Mouse (Mus musculus): ENCODE measurements at regions not wholly inside any gene's neighbourhood (a gene's known extent, or its start where the extent isn't known, plus 50 kb on each side); places are given as distances from the start of the nearest gene placed in this dataset.

DNA sequence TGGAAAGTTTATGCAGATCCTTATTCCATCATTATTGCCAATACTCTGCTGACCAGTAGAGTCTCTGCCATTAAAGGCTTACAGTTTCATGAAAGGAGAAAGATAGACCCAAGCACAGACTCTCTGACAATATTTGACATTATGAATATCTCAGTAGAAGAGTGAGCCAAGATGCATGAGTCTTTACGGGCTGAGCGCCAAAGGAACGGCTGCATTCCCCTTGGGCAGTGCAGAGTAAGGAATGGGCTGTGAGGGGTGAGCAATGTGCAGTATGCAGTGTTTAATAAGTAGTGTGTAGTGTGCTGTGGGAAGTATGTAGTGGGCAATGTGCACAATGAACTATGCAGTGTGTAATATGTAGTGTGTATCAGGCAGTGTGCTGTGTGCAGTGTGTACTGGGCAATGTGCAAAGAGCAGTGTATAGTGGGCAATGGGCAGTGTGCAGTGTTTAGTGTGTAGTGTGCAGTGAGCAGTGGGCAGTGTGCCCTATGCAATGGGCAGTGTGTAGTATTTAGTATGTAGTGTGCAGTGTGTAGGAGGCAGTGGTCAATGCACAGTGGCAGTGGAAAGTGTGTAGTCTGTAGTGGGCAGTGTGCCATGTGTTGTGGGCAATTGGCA lies 671.8 kb downstream of the 5730522E02Rik start:
- no peak for DNase-seq (ENCODE audit: low spot score)

- no peak for DNase-seq (ENCODE audit: low spot score)
Measured at GRCm38 (mm10) chr11:25536069-25536468, 674.5 kb downstream of the 5730522E02Rik start.

- DNase-seq (ENCODE audit: low spot score): no peak
Measured at GRCm38 (mm10) chr11:25533081-25533480, 677.5 kb downstream of the 5730522E02Rik start.

DNA sequence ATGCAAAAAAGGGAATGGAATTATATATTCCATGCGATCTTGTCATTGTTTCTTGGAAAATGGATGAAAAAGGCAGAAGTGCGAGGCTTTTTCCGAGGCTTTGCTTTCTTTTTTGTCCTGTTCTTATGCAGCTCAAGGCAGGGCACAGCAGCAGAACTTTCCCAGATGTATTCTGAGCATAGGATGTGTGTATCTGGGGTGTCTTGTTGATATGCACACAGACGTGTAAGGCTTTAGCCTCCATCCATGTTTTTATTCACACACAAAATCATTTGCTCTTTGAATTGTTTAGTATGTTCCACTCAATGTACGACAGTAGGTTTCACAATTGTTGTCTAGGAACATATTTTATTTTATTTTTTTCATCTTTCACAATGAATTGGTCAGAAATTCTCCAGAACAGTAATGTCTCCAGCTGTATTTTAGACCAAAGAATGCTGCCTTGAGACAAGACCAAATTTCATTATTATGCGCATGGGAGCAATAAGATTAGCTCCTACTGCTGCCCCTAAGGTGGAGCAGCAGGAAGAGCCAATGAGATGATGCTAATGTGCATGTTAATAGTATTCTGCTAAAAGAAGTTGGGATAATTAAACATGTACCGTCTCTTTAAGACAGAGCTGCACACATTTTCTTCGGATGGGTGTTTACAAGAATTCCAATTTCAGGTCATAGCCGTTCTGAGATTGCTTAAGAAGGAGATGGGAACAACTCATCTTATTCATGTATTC lies 678.7 kb downstream of the 5730522E02Rik start:
- DNase-seq (ENCODE audit: low spot score): no peak

DNA sequence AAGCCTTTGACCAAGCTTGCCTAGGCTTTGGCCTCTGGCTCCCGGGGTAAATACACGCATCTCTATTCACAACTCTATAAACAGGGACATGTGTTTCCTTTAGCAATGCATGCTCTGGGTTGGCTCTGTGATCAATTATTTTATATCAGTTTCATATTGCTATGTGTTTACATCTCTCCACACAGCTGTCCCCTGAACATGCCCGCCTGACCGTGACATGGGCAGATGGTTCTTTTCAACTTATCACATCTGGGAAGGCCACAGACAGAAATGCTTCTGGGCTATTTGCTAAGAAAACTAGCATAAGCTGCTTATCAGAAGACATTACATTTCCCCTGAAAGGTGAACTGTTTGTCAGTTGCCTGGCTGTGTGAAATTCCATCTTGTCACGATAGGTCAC lies 682.5 kb downstream of the 5730522E02Rik start:
- DNase-seq (ENCODE audit: low spot score): no peak

DNA sequence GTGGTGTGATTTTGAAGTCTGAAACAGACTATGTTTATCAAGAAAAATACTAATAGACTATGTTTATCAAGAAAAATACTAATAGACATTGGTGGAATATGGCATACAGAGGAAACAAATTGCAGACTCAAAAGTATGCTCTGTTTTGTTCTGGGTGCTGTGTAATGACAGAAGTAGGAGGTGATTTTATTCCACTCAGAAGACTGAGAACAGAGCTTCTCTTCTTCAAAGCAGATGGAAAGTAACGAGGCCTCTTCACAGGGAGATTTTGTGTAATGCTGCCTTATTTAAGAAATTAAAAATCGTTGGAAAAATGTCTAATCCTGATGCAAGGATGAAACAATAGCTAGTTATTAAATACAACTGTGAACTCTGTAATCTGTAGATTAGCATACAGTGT lies 691.7 kb downstream of the 5730522E02Rik start:
- no peak for DNase-seq (ENCODE audit: low spot score)

- no peak for DNase-seq (ENCODE audit: low spot score)
Measured at GRCm38 (mm10) chr11:25518131-25518530, 692.4 kb downstream of the 5730522E02Rik start.

DNA sequence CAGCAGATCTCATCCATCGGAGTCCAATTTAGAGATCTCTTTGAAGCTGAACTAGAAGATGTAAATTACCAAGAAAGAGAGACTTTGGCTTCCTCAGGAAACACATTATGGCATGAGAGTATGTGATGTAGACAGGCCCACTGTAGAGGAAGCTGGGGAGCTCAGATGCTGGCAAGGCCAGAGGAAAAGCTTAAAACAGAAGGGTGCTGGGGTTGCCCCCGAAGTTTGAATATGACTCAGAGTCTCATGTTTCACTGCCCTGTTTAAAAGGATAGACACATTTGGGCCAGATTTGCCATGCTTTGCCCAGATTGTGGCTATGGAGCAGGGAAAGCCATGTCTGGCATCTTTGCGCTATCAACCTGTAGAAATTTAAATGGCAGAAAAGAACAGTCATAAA lies 705.1 kb downstream of the 5730522E02Rik start:
- DNase-seq (ENCODE audit: low spot score): no peak

DNA sequence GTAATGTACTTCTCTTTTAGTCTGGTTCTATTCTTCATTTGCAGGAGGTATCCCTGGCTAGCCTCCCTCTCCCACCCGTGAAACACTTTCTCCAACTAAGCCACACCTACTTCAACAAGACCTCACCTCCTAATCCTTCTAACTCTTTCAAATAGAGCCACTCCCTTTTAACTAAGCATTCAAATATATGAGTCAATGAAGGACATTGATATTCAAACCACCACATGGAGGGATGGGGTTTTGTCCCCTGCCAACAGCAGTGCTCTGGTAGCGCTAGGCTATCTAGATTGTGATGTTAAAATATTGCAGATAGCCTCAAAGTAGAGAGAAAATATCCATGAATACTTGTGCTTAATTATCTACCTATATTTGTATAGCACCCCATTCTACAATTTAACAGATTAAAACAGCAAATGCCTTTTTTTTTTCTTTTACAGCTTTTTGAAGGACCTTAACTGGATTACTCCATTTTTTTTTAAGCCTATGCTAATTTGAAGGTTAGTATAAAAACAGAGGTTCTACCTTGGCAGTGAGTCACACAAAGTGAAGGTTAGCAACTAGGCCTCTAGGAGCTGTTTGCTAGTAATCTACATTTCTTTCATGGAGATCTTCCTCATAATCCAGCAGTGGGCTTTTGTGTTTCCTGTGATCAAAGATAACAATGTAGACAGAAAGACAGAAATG lies 736.7 kb downstream of the 5730522E02Rik start:
- DNase-seq (ENCODE audit: low spot score): no peak

GRCm38 (mm10) chr11:25469819-25470218 lies 740.7 kb downstream of the 5730522E02Rik start:
- DNase-seq (ENCODE audit: low spot score): no peak

- DNase-seq (ENCODE audit: low spot score): no peak
Measured at GRCm38 (mm10) chr11:25437206-25437605, 773.4 kb downstream of the 5730522E02Rik start.

GRCm38 (mm10) chr11:25435645-25436044 lies 774.9 kb downstream of the 5730522E02Rik start:
- DNase-seq (ENCODE audit: low spot score): no peak

- DNase-seq (ENCODE audit: low spot score): no peak
Measured at GRCm38 (mm10) chr11:25423186-25423585, 787.4 kb downstream of the 5730522E02Rik start.

DNA sequence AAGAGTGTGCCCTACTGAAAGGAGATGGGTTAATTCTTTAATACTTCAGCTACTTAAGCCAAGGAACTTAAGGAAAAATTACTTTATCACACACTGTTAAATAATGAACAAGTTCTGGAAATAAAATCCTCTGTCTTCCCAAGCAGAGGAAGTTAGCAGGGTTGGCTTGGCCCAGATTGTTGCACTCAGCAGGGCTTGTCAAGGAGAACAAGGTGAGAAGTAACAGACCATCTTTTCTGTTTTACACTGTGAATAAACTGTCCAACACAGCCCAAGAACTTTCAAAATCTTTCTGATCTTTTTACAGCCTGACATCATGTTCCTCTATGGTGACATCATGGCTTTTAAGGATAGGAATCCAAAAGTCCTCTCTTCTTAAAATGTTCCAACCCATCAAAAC lies 789.1 kb downstream of the 5730522E02Rik start:
- DNase-seq (ENCODE audit: low spot score): no peak

DNA sequence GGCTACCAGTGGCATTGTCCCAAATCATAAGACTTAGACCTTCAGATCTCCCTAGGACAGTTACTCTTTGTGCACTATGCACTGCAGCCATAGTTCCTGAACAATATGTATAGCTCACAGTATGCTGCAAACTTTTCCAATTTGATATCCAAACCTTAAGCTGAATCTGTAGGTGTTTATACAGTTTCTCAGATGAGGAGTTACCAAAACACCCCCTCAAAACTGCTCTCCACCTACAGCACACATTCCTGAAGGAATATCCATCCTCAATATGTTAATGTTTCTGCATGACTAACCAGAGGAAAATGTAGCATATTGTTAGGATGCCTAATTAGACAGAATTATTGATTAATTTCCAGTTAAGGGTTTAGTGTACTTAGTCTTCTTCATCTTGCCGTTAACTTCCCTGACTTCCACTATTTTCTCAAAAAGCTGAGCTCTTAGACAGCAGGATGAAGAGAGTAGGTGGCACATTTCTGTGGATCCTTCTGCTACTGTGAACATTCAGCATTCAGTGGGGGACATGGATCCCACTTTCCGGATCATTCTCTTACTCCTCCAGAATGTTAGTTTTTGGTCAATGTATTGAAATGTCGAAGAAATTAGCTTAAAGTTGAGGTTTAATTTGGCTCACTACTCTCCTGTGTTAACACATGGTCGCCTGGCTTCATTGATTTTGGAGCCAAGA lies 800.0 kb downstream of the 5730522E02Rik start:
- no peak for DNase-seq (ENCODE audit: low spot score)

GRCm38 (mm10) chr11:25391649-25392048 lies 818.9 kb downstream of the 5730522E02Rik start:
- no peak for DNase-seq (ENCODE audit: low spot score)

DNA sequence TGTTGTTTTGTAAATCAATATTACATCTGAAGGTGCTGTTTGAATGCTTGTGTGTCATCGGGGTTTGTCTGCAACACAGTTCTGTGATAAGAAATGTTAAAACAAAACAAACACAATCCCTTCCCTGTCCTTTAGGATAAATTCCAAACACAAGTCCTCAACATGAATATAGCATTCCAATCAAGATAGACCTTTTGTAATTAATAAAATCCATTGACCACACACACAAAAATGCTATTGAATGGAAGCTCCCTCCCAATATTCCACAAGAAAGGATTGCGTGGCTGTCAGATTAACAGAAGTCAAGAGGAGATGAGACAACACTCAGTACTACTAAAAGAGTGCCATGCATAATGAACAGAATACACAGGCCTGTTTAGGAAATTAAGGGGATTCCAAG lies 843.5 kb downstream of the 5730522E02Rik start:
- DNase-seq (ENCODE audit: low spot score): no peak

- DNase-seq (ENCODE audit: low spot score): no peak
Measured at GRCm38 (mm10) chr11:25365433-25365832, 845.1 kb downstream of the 5730522E02Rik start.

DNA sequence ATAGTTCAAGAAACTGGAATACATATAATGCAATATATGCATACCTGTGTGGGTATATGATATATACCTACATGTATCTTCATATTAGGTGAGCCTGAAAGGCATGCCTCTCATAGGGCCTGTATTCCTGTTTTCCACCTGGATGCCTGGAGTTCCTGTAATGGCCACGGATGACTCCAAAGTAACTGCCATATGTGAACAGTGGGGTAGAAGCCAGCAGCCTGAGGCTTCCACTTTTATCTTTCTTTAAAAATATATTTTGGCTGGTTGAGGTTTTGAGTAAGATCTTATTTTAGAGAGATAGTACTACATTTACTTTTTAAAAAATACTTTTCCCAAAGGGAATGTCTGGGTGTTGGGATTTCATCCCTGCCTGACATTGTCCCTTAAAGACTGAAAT lies 850.8 kb downstream of the 5730522E02Rik start:
- no peak for DNase-seq (ENCODE audit: low spot score)

DNA sequence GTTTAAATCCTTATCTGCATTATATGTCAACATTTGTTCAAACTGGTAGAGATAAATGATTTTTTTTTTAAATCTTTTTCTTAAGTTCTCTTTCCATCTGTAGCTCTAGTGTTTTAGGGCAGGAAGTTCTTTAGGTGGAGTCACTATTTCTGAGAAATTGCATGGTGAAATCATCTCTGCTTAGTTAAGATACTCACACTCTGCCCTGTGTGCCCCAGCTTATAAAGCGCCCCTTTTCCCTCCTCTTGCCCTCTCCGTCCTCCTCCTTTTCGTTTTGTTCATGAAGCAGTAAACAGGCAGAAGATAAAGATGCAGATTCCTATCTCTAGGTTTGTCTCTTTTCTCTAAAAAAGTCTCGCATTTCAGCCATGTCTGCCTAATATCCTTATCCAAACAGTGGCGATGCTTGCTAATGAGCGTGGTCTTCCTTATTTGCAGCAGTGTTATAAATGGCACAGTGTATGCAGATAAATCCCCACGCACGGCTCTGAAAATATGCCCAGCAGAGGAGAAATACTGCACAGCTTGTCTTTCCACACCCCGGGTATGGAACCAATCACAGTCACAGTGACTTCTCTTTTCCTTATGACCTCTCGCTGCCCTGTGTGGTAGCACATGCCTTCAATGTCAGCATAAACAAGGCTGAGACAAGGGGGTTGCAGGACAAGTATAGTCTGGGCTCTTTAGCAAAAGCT lies 852.7 kb downstream of the 5730522E02Rik start:
- DNase-seq (ENCODE audit: low spot score): no peak
